Mouse (Mus musculus): Measurements from ENCODE around the gene S1pr2. TPM values are rescaled to one million over a fixed set of nuclear protein-coding genes. Genes with fewer than 3 reads are reported as not detected.

Gene S1pr2
- total and polyA plus RNA-seq, 3 experiments = 6.4 to 27.4 TPM; not detected in 1

DNA sequence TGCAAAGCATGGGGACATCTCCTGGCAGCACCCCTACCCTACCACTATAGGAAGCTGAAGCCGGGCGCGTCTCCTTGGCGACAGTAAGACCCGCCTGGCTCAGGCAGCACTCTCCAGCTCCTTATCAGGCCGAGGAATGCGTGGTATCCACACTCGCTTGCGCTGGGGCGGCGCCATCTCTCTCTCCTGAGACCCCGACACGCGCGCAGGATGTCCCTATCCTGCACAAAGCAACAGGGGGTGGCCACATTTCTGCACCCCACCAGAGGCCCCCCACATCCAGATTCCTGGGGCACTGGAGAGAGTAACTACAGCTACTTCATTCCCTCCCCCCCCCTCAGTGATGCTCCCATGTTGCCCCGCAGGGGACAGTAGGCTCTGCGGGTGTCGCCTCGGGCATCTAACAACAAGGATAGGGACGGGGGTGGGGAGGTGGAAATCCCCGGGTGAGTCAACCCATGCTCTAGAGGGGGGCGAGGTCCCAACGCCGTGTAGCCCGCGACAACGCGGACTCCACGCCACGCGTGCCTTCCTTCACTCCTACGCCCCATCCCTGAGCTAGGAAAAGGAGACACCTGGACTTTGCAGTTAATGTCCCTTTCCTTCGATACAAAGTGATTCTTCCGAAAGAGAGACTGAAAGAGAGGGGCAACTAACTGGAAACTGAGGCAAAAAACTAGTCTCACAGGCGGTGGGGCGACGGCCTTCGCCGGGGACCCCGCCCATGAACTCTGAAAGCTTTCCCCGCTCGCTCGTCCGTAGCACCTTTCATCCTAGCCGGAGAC is 958 bp downstream of the S1pr2 start (continued):
- no peak for TF ChIP-seq JUND (IDR thresholded peaks at IDR 0.05; ENCODE audit: low read depth, low read length)
- 0 out of 2 replicates have a peak, but pooled peaks have one; percentile 1 for TF ChIP-seq SMC3 (IDR thresholded peaks at IDR 0.05; ENCODE audit: low read depth, low read length)
- TF ChIP-seq MAX (IDR thresholded peaks at IDR 0.05; ENCODE audit: low read length) = peak; percentile 67
- no peak for TF ChIP-seq E2F4 (IDR thresholded peaks at IDR 0.05; ENCODE audit: borderline replicate concordance, low read depth, low read length)
- TF ChIP-seq CTCF (IDR thresholded peaks at IDR 0.05 in 2 of 3, conservative IDR thresholded peaks at IDR 0.05 in 1 of 3; ENCODE audit: control insufficient read depth in 1 of 3, insufficient read depth in 1 of 3, low read depth in 2 of 3, low read length in 3 of 3, poor library complexity in 1 of 3, severe bottlenecking in 1 of 3) = peak in 1 of 3 experiments; percentile 11; a peak in 1 of 6 replicates

DNA sequence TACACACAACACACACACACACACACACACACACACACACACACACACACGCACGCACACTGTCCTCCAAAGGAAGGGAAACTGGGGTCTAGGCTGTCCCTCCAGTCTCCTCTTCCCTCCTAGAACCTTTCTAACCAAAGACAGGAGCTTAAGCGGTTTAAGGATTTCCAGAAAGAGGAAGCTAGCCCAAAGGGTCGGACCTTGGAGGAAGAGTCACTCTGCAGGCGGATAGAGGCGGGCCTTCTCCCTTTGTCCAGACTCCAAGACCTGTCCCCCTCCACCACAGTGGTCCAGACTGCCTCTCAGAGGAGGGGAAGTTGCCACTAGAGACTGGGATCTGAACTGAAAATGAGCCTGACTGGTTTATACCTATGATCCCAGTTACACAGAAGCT is 2.9 kb downstream of the S1pr2 start:
- Histone ChIP-seq H3K36me3 (ENCODE audit: control insufficient read depth in 1 of 2, insufficient read depth in 2 of 2, low read length in 2 of 2) (peaks cover 0 to 11% of the 10 kb centered on the region in 2 experiments; a peak in 2 of 4 replicates), H3K4me1 (ENCODE audit: control insufficient read depth in 1 of 2, insufficient read depth in 2 of 2, low read length in 2 of 2) (peaks cover 8 to 30% of the 10 kb centered on the region in 2 experiments), H3K79me2 (ENCODE audit: control insufficient read depth, insufficient read depth, low read length, poor library complexity) (no peaks in the 10 kb centered on the region; the same call in 1 of the 2 replicates), H3K27me3 (ENCODE audit: control insufficient read depth in 1 of 2, insufficient read depth in 2 of 2, low read length in 2 of 2) (no peaks in the 10 kb centered on the region), H3K4me3 (ENCODE audit: control insufficient read depth in 1 of 2, insufficient read depth in 1 of 2, low read depth in 2 of 2, low read length in 2 of 2) (no peak overlapping the region), H3K27ac (ENCODE audit: control insufficient read depth, low read depth, low read length) (peak overlapping the region; percentile 0; the same call in 1 of the 2 replicates), H3K9ac (ENCODE audit: control insufficient read depth, low read depth, low read length, poor library complexity, severe bottlenecking) (no peak overlapping the region), H3K9me3 (replicated peaks; ENCODE audit: insufficient read depth, low read length) (no peaks in the 10 kb centered on the region)
- TF ChIP-seq MAZ (IDR thresholded peaks at IDR 0.05; ENCODE audit: low read depth, low read length) (no peak), TBP (IDR thresholded peaks at IDR 0.05; ENCODE audit: low read depth, low read length) (peak; percentile 7; the same call in 1 of the 2 replicates)
- peak; percentile 86 for DNase-seq (ENCODE audit: low read depth, low spot score)

DNA sequence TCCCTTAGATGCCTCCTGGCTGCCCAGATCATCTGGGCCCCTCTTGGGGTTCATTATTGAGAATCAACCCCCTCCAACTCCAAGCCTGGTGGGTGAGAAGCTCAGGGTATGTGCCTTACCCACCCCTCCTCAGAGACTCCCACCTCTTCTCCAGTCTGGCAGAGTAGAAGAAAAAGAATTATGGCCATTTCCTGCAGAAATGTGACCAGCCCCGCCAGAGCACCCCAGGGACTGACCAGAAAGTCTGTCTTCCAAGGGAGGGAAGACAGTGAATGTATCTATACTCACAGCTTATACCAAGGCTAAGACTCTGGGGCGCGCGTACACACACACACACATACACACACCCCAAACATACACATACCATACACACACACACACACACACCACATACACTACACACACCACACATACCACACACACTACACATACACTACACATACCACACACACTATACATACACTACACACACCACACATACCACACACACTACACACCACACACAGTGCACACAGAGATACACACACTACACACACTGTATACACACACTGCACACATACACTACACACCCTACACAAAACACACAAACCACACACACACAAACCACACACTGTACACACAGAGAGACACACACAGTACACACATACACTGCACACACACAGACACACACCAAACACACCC is 3.4 kb downstream of the S1pr2 start:
- Histone ChIP-seq H3K4me3 (ENCODE audit: control insufficient read depth in 1 of 2, insufficient read depth in 1 of 2, low read depth in 2 of 2, low read length in 2 of 2) (no peak overlapping the region), H3K27ac (ENCODE audit: control insufficient read depth, low read depth, low read length) (no peak overlapping the region), H3K79me2 (ENCODE audit: control insufficient read depth, insufficient read depth, low read length, poor library complexity) (no peaks in the 10 kb centered on the region; the same call in 1 of the 2 replicates), H3K4me1 (ENCODE audit: control insufficient read depth in 1 of 2, insufficient read depth in 2 of 2, low read length in 2 of 2) (peaks cover 8 to 29% of the 10 kb centered on the region in 2 experiments), H3K27me3 (ENCODE audit: control insufficient read depth in 1 of 2, insufficient read depth in 2 of 2, low read length in 2 of 2) (no peaks in the 10 kb centered on the region), H3K9me3 (replicated peaks; ENCODE audit: insufficient read depth, low read length) (no peaks in the 10 kb centered on the region), H3K36me3 (ENCODE audit: control insufficient read depth in 1 of 2, insufficient read depth in 2 of 2, low read length in 2 of 2) (peaks cover 0 to 11% of the 10 kb centered on the region in 2 experiments; a peak in 2 of 4 replicates), H3K9ac (ENCODE audit: control insufficient read depth, low read depth, low read length, poor library complexity, severe bottlenecking) (no peak overlapping the region)
- no peak for TF ChIP-seq POLR2AphosphoS2 (IDR thresholded peaks at IDR 0.05; ENCODE audit: low read length)
- no peak for TF ChIP-seq CHD1 (IDR thresholded peaks at IDR 0.05; ENCODE audit: low read depth, low read length)
- peak; percentile 97; the same call in 1 of the 2 replicates for TF ChIP-seq POLR2AphosphoS5 (IDR thresholded peaks at IDR 0.05; ENCODE audit: borderline replicate concordance, low read depth, low read length)
- no peak for TF ChIP-seq ZNF384 (IDR thresholded peaks at IDR 0.05; ENCODE audit: low read depth, low read length)
- no peak for TF ChIP-seq NELFE (IDR thresholded peaks at IDR 0.05; ENCODE audit: low read depth, low read length)
- TF ChIP-seq ZKSCAN1 (IDR thresholded peaks at IDR 0.05; ENCODE audit: low read depth, low read length) = no peak
- TF ChIP-seq UBTF (IDR thresholded peaks at IDR 0.05; ENCODE audit: borderline replicate concordance, insufficient read depth, low read depth, low read length) = 0 out of 2 replicates have a peak, but pooled peaks have one; percentile 33
- no peak for TF ChIP-seq MAZ (IDR thresholded peaks at IDR 0.05; ENCODE audit: low read depth, low read length)
- no peak for TF ChIP-seq MEF2A (IDR thresholded peaks at IDR 0.05; ENCODE audit: extremely low read depth, insufficient replicate concordance, low read depth, low read length, poor library complexity, severe bottlenecking)
- no peak for TF ChIP-seq SIN3A (IDR thresholded peaks at IDR 0.05; ENCODE audit: low read length)
- no peak for TF ChIP-seq MYC (IDR thresholded peaks at IDR 0.05; ENCODE audit: low read depth, low read length)
- no peak for TF ChIP-seq GATA1 (IDR thresholded peaks at IDR 0.05; ENCODE audit: low read depth, low read length)
- TF ChIP-seq KAT2A (conservative IDR thresholded peaks at IDR 0.05; ENCODE audit: low read depth, low read length) = no peak
- no peak for TF ChIP-seq CHD2 (IDR thresholded peaks at IDR 0.05; ENCODE audit: low read length)
- no peak for TF ChIP-seq BHLHE40 (IDR thresholded peaks at IDR 0.05; ENCODE audit: borderline replicate concordance, low read depth, low read length)
- no peak for TF ChIP-seq JUND (IDR thresholded peaks at IDR 0.05; ENCODE audit: low read depth, low read length)
- DNase-seq (ENCODE audit: low read depth, low spot score) = no peak

Measured in MEL (cell line).